Mouse (Mus musculus): Measurements from ENCODE around the gene Tgfbrap1. TPM values are rescaled to one million over a fixed set of nuclear protein-coding genes. Genes with fewer than 3 reads are reported as not detected.

The Tgfbrap1 gene
- polyA plus RNA-seq, 1 experiment from 2014 or later = 19.5 TPM

GRCm38 (mm10) chr1:43082946-43083345 is 15.5 kb downstream of the Tgfbrap1 start:
- ATAC-seq (ENCODE audit: low FRiP score) = no peak
- WGBS = 94% methylated on average over 5 of the region's 5 CpGs

GRCm38 (mm10) chr1:43078124-43078523 is 20.3 kb downstream of the Tgfbrap1 start:
- no peaks in the 10 kb centered on the region for H3K27me3 ChIP-seq (ENCODE audit: control insufficient read depth, insufficient read depth, low read length)

More at GRCm38 (mm10) chr1:43082946-43083345, 15.5 kb downstream of the Tgfbrap1 start:
- H3K27ac ChIP-seq = no peak overlapping the region
- H3K4me3 ChIP-seq (replicated peaks; ENCODE audit: low read length) = no peak overlapping the region
- H3K27me3 ChIP-seq (ENCODE audit: control insufficient read depth, insufficient read depth, low read length) = no peaks in the 10 kb centered on the region
- H3K9me3 ChIP-seq (ENCODE audit: control insufficient read depth, low read length) = no peaks in the 10 kb centered on the region
- H3K4me2 ChIP-seq (replicated peaks) = no peak overlapping the region
- no peak overlapping the region for H3K9ac ChIP-seq
- H3K36me3 ChIP-seq (replicated peaks; ENCODE audit: control insufficient read depth, insufficient read depth) = no peaks in the 10 kb centered on the region
- H3K4me1 ChIP-seq (replicated peaks; ENCODE audit: control insufficient read depth, insufficient read depth, low read length) = no peaks in the 10 kb centered on the region
- no peak for DNase-seq (ENCODE audit: low spot score)

GRCm38 (mm10) chr1:43074791-43075190 is 23.6 kb downstream of the Tgfbrap1 start:
- Histone ChIP-seq H3K4me3 (replicated peaks; ENCODE audit: low read length) (no peak overlapping the region), H3K27me3 (ENCODE audit: control insufficient read depth, insufficient read depth, low read length) (no peaks in the 10 kb centered on the region), H3K9me3 (ENCODE audit: control insufficient read depth, low read length) (no peaks in the 10 kb centered on the region), H3K27ac (no peak overlapping the region), H3K36me3 (replicated peaks; ENCODE audit: control insufficient read depth, insufficient read depth) (peaks cover 54% of the 10 kb centered on the region), H3K4me1 (replicated peaks; ENCODE audit: control insufficient read depth, insufficient read depth, low read length) (no peaks in the 10 kb centered on the region), H3K9ac (no peak overlapping the region), H3K4me2 (replicated peaks) (no peak overlapping the region)
- 89% methylated on average over 2 of the region's 2 CpGs for WGBS
- no peak for ATAC-seq (ENCODE audit: low FRiP score)
- DNase-seq (ENCODE audit: low spot score) = no peak

More at GRCm38 (mm10) chr1:43078124-43078523, 20.3 kb downstream of the Tgfbrap1 start:
- DNase-seq (ENCODE audit: low spot score) (no peak), ATAC-seq (ENCODE audit: low FRiP score) (no peak)
- Histone ChIP-seq H3K36me3 (replicated peaks; ENCODE audit: control insufficient read depth, insufficient read depth) (peaks cover 28% of the 10 kb centered on the region; the same call in 1 of the 2 replicates), H3K4me2 (replicated peaks) (no peak overlapping the region), H3K4me3 (replicated peaks; ENCODE audit: low read length) (no peak overlapping the region), H3K9ac (no peak overlapping the region), H3K27ac (no peak overlapping the region), H3K9me3 (ENCODE audit: control insufficient read depth, low read length) (no peaks in the 10 kb centered on the region), H3K4me1 (replicated peaks; ENCODE audit: control insufficient read depth, insufficient read depth, low read length) (no peaks in the 10 kb centered on the region)
- WGBS = 84% methylated on average over 2 of the region's 2 CpGs

- Histone ChIP-seq H3K4me3 (replicated peaks; ENCODE audit: low read length) (no peak overlapping the region), H3K36me3 (replicated peaks; ENCODE audit: control insufficient read depth, insufficient read depth) (peaks cover 54% of the 10 kb centered on the region), H3K27ac (no peak overlapping the region), H3K4me1 (replicated peaks; ENCODE audit: control insufficient read depth, insufficient read depth, low read length) (no peaks in the 10 kb centered on the region), H3K27me3 (ENCODE audit: control insufficient read depth, insufficient read depth, low read length) (no peaks in the 10 kb centered on the region), H3K9ac (no peak overlapping the region), H3K9me3 (ENCODE audit: control insufficient read depth, low read length) (no peaks in the 10 kb centered on the region), H3K4me2 (replicated peaks) (no peak overlapping the region)
- ATAC-seq (ENCODE audit: low FRiP score) (no peak), DNase-seq (ENCODE audit: low spot score) (no peak)
- WGBS = 82% methylated on average over 1 of the region's 1 CpGs
Observed at GRCm38 (mm10) chr1:43072561-43072960, 25.9 kb downstream of the Tgfbrap1 start.

- no peak for ATAC-seq (ENCODE audit: low FRiP score)
- no peaks in the 10 kb centered on the region for H3K9me3 ChIP-seq (ENCODE audit: control insufficient read depth, low read length)
- H3K27me3 ChIP-seq (ENCODE audit: control insufficient read depth, insufficient read depth, low read length) = no peaks in the 10 kb centered on the region
- peaks cover 58% of the 10 kb centered on the region for H3K36me3 ChIP-seq (replicated peaks; ENCODE audit: control insufficient read depth, insufficient read depth)
- H3K27ac ChIP-seq = no peak overlapping the region
- H3K4me2 ChIP-seq (replicated peaks) = no peak overlapping the region
- no peak overlapping the region for H3K4me3 ChIP-seq (replicated peaks; ENCODE audit: low read length)
- no peak overlapping the region for H3K9ac ChIP-seq
- WGBS = 94% methylated on average over 8 of the region's 8 CpGs
- no peaks in the 10 kb centered on the region for H3K4me1 ChIP-seq (replicated peaks; ENCODE audit: control insufficient read depth, insufficient read depth, low read length)
- no peak for DNase-seq (ENCODE audit: low spot score)
Observed at GRCm38 (mm10) chr1:43072028-43072427, 26.4 kb downstream of the Tgfbrap1 start.

GRCm38 (mm10) chr1:43070726-43071125 is 27.7 kb downstream of the Tgfbrap1 start:
- no peak for DNase-seq (ENCODE audit: low spot score)
- ATAC-seq (ENCODE audit: low FRiP score) = no peak
- Histone ChIP-seq H3K27me3 (ENCODE audit: control insufficient read depth, insufficient read depth, low read length) (no peaks in the 10 kb centered on the region), H3K4me2 (replicated peaks) (no peak overlapping the region), H3K9me3 (ENCODE audit: control insufficient read depth, low read length) (no peaks in the 10 kb centered on the region), H3K27ac (no peak overlapping the region), H3K9ac (no peak overlapping the region), H3K4me3 (replicated peaks; ENCODE audit: low read length) (no peak overlapping the region), H3K36me3 (replicated peaks; ENCODE audit: control insufficient read depth, insufficient read depth) (peaks cover 65% of the 10 kb centered on the region), H3K4me1 (replicated peaks; ENCODE audit: control insufficient read depth, insufficient read depth, low read length) (no peaks in the 10 kb centered on the region)
- WGBS = 95% methylated on average over 5 of the region's 5 CpGs

- Histone ChIP-seq H3K27me3 (ENCODE audit: control insufficient read depth, insufficient read depth, low read length) (no peaks in the 10 kb centered on the region), H3K4me2 (replicated peaks) (no peak overlapping the region), H3K4me3 (replicated peaks; ENCODE audit: low read length) (no peak overlapping the region), H3K9me3 (ENCODE audit: control insufficient read depth, low read length) (no peaks in the 10 kb centered on the region), H3K27ac (no peak overlapping the region), H3K4me1 (replicated peaks; ENCODE audit: control insufficient read depth, insufficient read depth, low read length) (no peaks in the 10 kb centered on the region), H3K9ac (no peak overlapping the region), H3K36me3 (replicated peaks; ENCODE audit: control insufficient read depth, insufficient read depth) (peaks cover 54% of the 10 kb centered on the region)
- 84% methylated on average over 7 of the region's 7 CpGs for WGBS
- no peak for ATAC-seq (ENCODE audit: low FRiP score)
- DNase-seq (ENCODE audit: low spot score) = no peak
Observed at GRCm38 (mm10) chr1:43067551-43067950, 30.9 kb downstream of the Tgfbrap1 start.

- H3K36me3 ChIP-seq (replicated peaks; ENCODE audit: control insufficient read depth, insufficient read depth) = peaks cover 49% of the 10 kb centered on the region
- WGBS = 92% methylated on average over 8 of the region's 8 CpGs
- no peak overlapping the region for H3K9ac ChIP-seq
Observed at GRCm38 (mm10) chr1:43066573-43066972, 31.9 kb downstream of the Tgfbrap1 start.

GRCm38 (mm10) chr1:43065615-43066310 is 32.7 kb downstream of the Tgfbrap1 start:
- peak; percentile 94 for ATAC-seq (ENCODE audit: low FRiP score)

More at GRCm38 (mm10) chr1:43066573-43066972, 31.9 kb downstream of the Tgfbrap1 start:
- Histone ChIP-seq H3K27ac (no peak overlapping the region), H3K4me3 (replicated peaks; ENCODE audit: low read length) (no peak overlapping the region), H3K4me1 (replicated peaks; ENCODE audit: control insufficient read depth, insufficient read depth, low read length) (no peaks in the 10 kb centered on the region), H3K27me3 (ENCODE audit: control insufficient read depth, insufficient read depth, low read length) (no peaks in the 10 kb centered on the region), H3K9me3 (ENCODE audit: control insufficient read depth, low read length) (no peaks in the 10 kb centered on the region), H3K4me2 (replicated peaks) (no peak overlapping the region)
- DNase-seq (ENCODE audit: low spot score) (no peak), ATAC-seq (ENCODE audit: low FRiP score) (no peak)

More at GRCm38 (mm10) chr1:43065615-43066310, 32.7 kb downstream of the Tgfbrap1 start:
- WGBS = 47% methylated on average over 9 of the region's 9 CpGs
- peaks cover 49% of the 10 kb centered on the region for H3K36me3 ChIP-seq (replicated peaks; ENCODE audit: control insufficient read depth, insufficient read depth)
- H3K9ac ChIP-seq = no peak overlapping the region
- peak; percentile 85 for DNase-seq (ENCODE audit: low spot score)
- H3K27ac ChIP-seq = no peak overlapping the region
- H3K4me2 ChIP-seq (replicated peaks) = no peak overlapping the region
- H3K27me3 ChIP-seq (ENCODE audit: control insufficient read depth, insufficient read depth, low read length) = no peaks in the 10 kb centered on the region
- H3K9me3 ChIP-seq (ENCODE audit: control insufficient read depth, low read length) = no peaks in the 10 kb centered on the region
- no peak overlapping the region for H3K4me3 ChIP-seq (replicated peaks; ENCODE audit: low read length)
- no peaks in the 10 kb centered on the region for H3K4me1 ChIP-seq (replicated peaks; ENCODE audit: control insufficient read depth, insufficient read depth, low read length)

Data from hindbrain, embryonic 14.5 days (tissue).